Mouse (Mus musculus) subcutaneous adipose tissue, adult 2 months (tissue): Measurements from ENCODE around the gene Defa28. TPM values are rescaled to one million over a fixed set of nuclear protein-coding genes. Genes with fewer than 3 reads are reported as not detected.

Source experiments
- polyA plus RNA-seq: library from polyadenylated mRNA; depleted of rRNA; stranded (reverse); fragments of >200 nt; gene quantifications from 2 replicates; pipeline ENCODE4 v1.2.3, GENCODE M21; 2012; ENCODE audit warnings: low replicate concordance; rRNA removed

The Defa28 gene
- polyA plus RNA-seq, result not detected in 2 replicates

GRCm38 (mm10) chr8:21582706-21583105, at the start of gene Defa28:
TSS of gene Defa28 (plus strand) at chr8:21583006.

GRCm38 (mm10) chr8:21565086-21565485, 17.7 kb upstream of the Defa28 start, which contains the start of gene Defa37:
TSS of gene Defa37 (plus strand) at chr8:21565386.

GRCm38 (mm10) chr8:21594408-21594807, 11.6 kb downstream of the Defa28 start, which contains the start of gene Gm7861:
TSS of gene Gm7861 (minus strand) at chr8:21594508.

GRCm38 (mm10) chr8:21617883-21618282, 35.1 kb downstream of the Defa28 start, which contains the start of gene Defa26:
TSS of gene Defa26 (plus strand) at chr8:21618183.

Other genes with a start within 250 kb of the Defa28 start
- gene Defa2, start 204.5 kb upstream of the Defa28 start, polyA plus RNA-seq, result not detected in 2 replicates
- gene Defa33, start 191.2 kb upstream of the Defa28 start, polyA plus RNA-seq, result not detected in 2 replicates
- not detected in 2 replicates for gene Defa36, start 155.6 kb upstream of the Defa28 start, polyA plus RNA-seq
- not detected in 2 replicates for gene Gm7849, start 126.4 kb upstream of the Defa28 start, polyA plus RNA-seq
- gene Defa20, start 73.7 kb upstream of the Defa28 start, polyA plus RNA-seq, result not detected in 2 replicates
- gene Defa32, start 54.0 kb upstream of the Defa28 start, polyA plus RNA-seq, result not detected in 2 replicates
- gene Defa37, start 17.6 kb upstream of the Defa28 start, polyA plus RNA-seq, result not detected in 2 replicates
- gene Gm7861, start 11.5 kb downstream of the Defa28 start, polyA plus RNA-seq, result not detected in 2 replicates
- not detected in 2 replicates for gene Defa26, start 35.2 kb downstream of the Defa28 start, polyA plus RNA-seq
- not detected in 2 replicates for gene Defa17, start 72.8 kb downstream of the Defa28 start, polyA plus RNA-seq
- gene Defa34, start 82.8 kb downstream of the Defa28 start, polyA plus RNA-seq, result not detected in 2 replicates
- gene AY761184, start 120.6 kb downstream of the Defa28 start, polyA plus RNA-seq, result not detected in 2 replicates
- gene Defa24, start 151.5 kb downstream of the Defa28 start, polyA plus RNA-seq, result not detected in 2 replicates
- gene Defb50, start 240.5 kb downstream of the Defa28 start, polyA plus RNA-seq, result not detected in 2 replicates